Mouse (Mus musculus): ENCODE results near the gene Jpt2.
"Not testable (repeated sequence)": the region's sequence is repeated elsewhere in the genome, so short reads cannot be mapped to it uniquely, and the experiment has no call there.

- TF ChIP-seq GATA1, TAL1 (IDR thresholded peaks at IDR 0.05; ENCODE audit: low read length): not testable (repeated sequence)
These were observed 16.9 kb downstream of the Jpt2 start for GRCm38 (mm10) chr17:24943589-24943988.

Measured in erythroblast, embryonic 14.5 days (primary cell).